Mouse (Mus musculus): Measurements from ENCODE around the gene Zwilch. TPM values are rescaled to one million over a fixed set of nuclear protein-coding genes. Genes with fewer than 3 reads are reported as not detected.
"Not testable (repeated sequence)": the region's sequence is repeated elsewhere in the genome, so short reads cannot be mapped to it uniquely, and the experiment has no call there.

Gene Zwilch
- polyA plus RNA-seq, 1 experiment from 2014 or later: 24.0 TPM

- peaks cover 5% of the 10 kb centered on the region for H3K36me3 ChIP-seq (ENCODE audit: control insufficient read depth, insufficient read depth, low read length)
- no peak overlapping the region for H3K27ac ChIP-seq (ENCODE audit: low read depth, low read length)
- no peak for DNase-seq (ENCODE audit: low spot score)
- peak overlapping the region; percentile 68 for H3K4me3 ChIP-seq (ENCODE audit: low read depth, low read length)
- no peaks in the 10 kb centered on the region for H3K4me1 ChIP-seq (ENCODE audit: control insufficient read depth, insufficient read depth, low read length)
- H3K27me3 ChIP-seq (ENCODE audit: control insufficient read depth, insufficient read depth, low read length): no peaks in the 10 kb centered on the region
- no peaks in the 10 kb centered on the region for H3K9me3 ChIP-seq (ENCODE audit: control insufficient read depth, low read length)
- H3K4me2 ChIP-seq (ENCODE audit: low read depth): peak overlapping the region; percentile 89
- peak overlapping the region; percentile 97 for H3K9ac ChIP-seq (ENCODE audit: low read length)
- ATAC-seq (ENCODE audit: insufficient read depth, low FRiP score, low TSS enrichment): no peak
Observed at GRCm38 (mm10) chr9:64174341-64174740, 1.4 kb upstream of the Zwilch start.

- Histone ChIP-seq H3K9me3 (ENCODE audit: control insufficient read depth, low read length) (no peaks in the 10 kb centered on the region), H3K27me3 (ENCODE audit: control insufficient read depth, insufficient read depth, low read length) (no peaks in the 10 kb centered on the region), H3K4me1 (ENCODE audit: control insufficient read depth, insufficient read depth, low read length) (no peaks in the 10 kb centered on the region), H3K27ac (ENCODE audit: low read depth, low read length) (no peak overlapping the region), H3K4me3 (ENCODE audit: low read depth, low read length) (peak overlapping the region; percentile 68), H3K36me3 (ENCODE audit: control insufficient read depth, insufficient read depth, low read length) (peaks cover 5% of the 10 kb centered on the region), H3K9ac (ENCODE audit: low read length) (peak overlapping the region; percentile 97), H3K4me2 (ENCODE audit: low read depth) (peak overlapping the region; percentile 89)
- WGBS: under 1% methylated on average over 16 of the region's 16 CpGs
- DNase-seq (ENCODE audit: low spot score): no peak
- ATAC-seq (ENCODE audit: insufficient read depth, low FRiP score, low TSS enrichment): no peak
Observed at GRCm38 (mm10) chr9:64173666-64174220, 839 bp upstream of the Zwilch start.

- WGBS: 3% methylated on average over 18 of the region's 18 CpGs
- peak overlapping the region; percentile 61 for H3K27ac ChIP-seq (ENCODE audit: low read depth, low read length)
- H3K4me3 ChIP-seq (ENCODE audit: low read depth, low read length): peak overlapping the region; percentile 68
- DNase-seq (ENCODE audit: low spot score): no peak
- peak overlapping the region; percentile 46 for H3K4me2 ChIP-seq (ENCODE audit: low read depth)
- ATAC-seq (ENCODE audit: insufficient read depth, low FRiP score, low TSS enrichment): no peak
- H3K9ac ChIP-seq (ENCODE audit: low read length): peak overlapping the region; percentile 97
- H3K4me1 ChIP-seq (ENCODE audit: control insufficient read depth, insufficient read depth, low read length): no peaks in the 10 kb centered on the region
- H3K27me3 ChIP-seq (ENCODE audit: control insufficient read depth, insufficient read depth, low read length): no peaks in the 10 kb centered on the region
- no peaks in the 10 kb centered on the region for H3K9me3 ChIP-seq (ENCODE audit: control insufficient read depth, low read length)
- peaks cover 3% of the 10 kb centered on the region for H3K36me3 ChIP-seq (ENCODE audit: control insufficient read depth, insufficient read depth, low read length)
Observed at GRCm38 (mm10) chr9:64172145-64172815, 624 bp downstream of the Zwilch start.

GRCm38 (mm10) chr9:64169967-64170366, 2.9 kb downstream of the Zwilch start:
- H3K4me3 ChIP-seq (ENCODE audit: low read depth, low read length); H3K4me2 ChIP-seq (ENCODE audit: low read depth); DNase-seq (ENCODE audit: low spot score); H3K4me1 ChIP-seq (ENCODE audit: control insufficient read depth, insufficient read depth, low read length); H3K36me3 ChIP-seq (ENCODE audit: control insufficient read depth, insufficient read depth, low read length); H3K27ac ChIP-seq (ENCODE audit: low read depth, low read length); H3K9me3 ChIP-seq (ENCODE audit: control insufficient read depth, low read length); H3K27me3 ChIP-seq (ENCODE audit: control insufficient read depth, insufficient read depth, low read length); H3K9ac ChIP-seq (ENCODE audit: low read length); ATAC-seq (ENCODE audit: insufficient read depth, low FRiP score, low TSS enrichment): not testable (repeated sequence)
- 96% methylated on average over 3 of the region's 3 CpGs for WGBS

- DNase-seq (ENCODE audit: low spot score) (no peak), ATAC-seq (ENCODE audit: insufficient read depth, low FRiP score, low TSS enrichment) (no peak)
- no peak overlapping the region for H3K4me2 ChIP-seq (ENCODE audit: low read depth)
- H3K9ac ChIP-seq (ENCODE audit: low read length): no peak overlapping the region
- 89% methylated on average over 5 of the region's 5 CpGs for WGBS
- no peaks in the 10 kb centered on the region for H3K4me1 ChIP-seq (ENCODE audit: control insufficient read depth, insufficient read depth, low read length)
- peaks cover 8% of the 10 kb centered on the region for H3K36me3 ChIP-seq (ENCODE audit: control insufficient read depth, insufficient read depth, low read length)
- H3K9me3 ChIP-seq (ENCODE audit: control insufficient read depth, low read length): no peaks in the 10 kb centered on the region
- no peaks in the 10 kb centered on the region for H3K27me3 ChIP-seq (ENCODE audit: control insufficient read depth, insufficient read depth, low read length)
- no peak overlapping the region for H3K27ac ChIP-seq (ENCODE audit: low read depth, low read length)
- H3K4me3 ChIP-seq (ENCODE audit: low read depth, low read length): no peak overlapping the region
Observed at GRCm38 (mm10) chr9:64160471-64160870, 12.4 kb downstream of the Zwilch start.

GRCm38 (mm10) chr9:64156641-64157040, 16.3 kb downstream of the Zwilch start:
- no peak overlapping the region for H3K9ac ChIP-seq (ENCODE audit: low read length)
- H3K4me1 ChIP-seq (ENCODE audit: control insufficient read depth, insufficient read depth, low read length): no peaks in the 10 kb centered on the region
- no peak for ATAC-seq (ENCODE audit: insufficient read depth, low FRiP score, low TSS enrichment)
- peaks cover 8% of the 10 kb centered on the region for H3K36me3 ChIP-seq (ENCODE audit: control insufficient read depth, insufficient read depth, low read length)
- no peak for DNase-seq (ENCODE audit: low spot score)
- H3K4me3 ChIP-seq (ENCODE audit: low read depth, low read length): no peak overlapping the region
- no peak overlapping the region for H3K27ac ChIP-seq (ENCODE audit: low read depth, low read length)
- no peaks in the 10 kb centered on the region for H3K9me3 ChIP-seq (ENCODE audit: control insufficient read depth, low read length)
- 93% methylated on average over 1 of the region's 1 CpGs for WGBS
- H3K27me3 ChIP-seq (ENCODE audit: control insufficient read depth, insufficient read depth, low read length): no peaks in the 10 kb centered on the region
- no peak overlapping the region for H3K4me2 ChIP-seq (ENCODE audit: low read depth)

- ATAC-seq (ENCODE audit: insufficient read depth, low FRiP score, low TSS enrichment): no peak
- H3K36me3 ChIP-seq (ENCODE audit: control insufficient read depth, insufficient read depth, low read length): no peaks in the 10 kb centered on the region; the same call in none of the 2 replicates
- no peak overlapping the region for H3K27ac ChIP-seq (ENCODE audit: low read depth, low read length)
- H3K27me3 ChIP-seq (ENCODE audit: control insufficient read depth, insufficient read depth, low read length): no peaks in the 10 kb centered on the region
- no peak for DNase-seq (ENCODE audit: low spot score)
- H3K9ac ChIP-seq (ENCODE audit: low read length): no peak overlapping the region
- no peaks in the 10 kb centered on the region for H3K4me1 ChIP-seq (ENCODE audit: control insufficient read depth, insufficient read depth, low read length)
- H3K4me3 ChIP-seq (ENCODE audit: low read depth, low read length): no peak overlapping the region
- WGBS: 92% methylated on average over 9 of the region's 9 CpGs
- H3K4me2 ChIP-seq (ENCODE audit: low read depth): no peak overlapping the region
- H3K9me3 ChIP-seq (ENCODE audit: control insufficient read depth, low read length): no peaks in the 10 kb centered on the region
Observed at GRCm38 (mm10) chr9:64139879-64140278, 33.0 kb downstream of the Zwilch start.

- H3K4me1 ChIP-seq (ENCODE audit: control insufficient read depth, insufficient read depth, low read length); H3K27me3 ChIP-seq (ENCODE audit: control insufficient read depth, insufficient read depth, low read length); H3K9ac ChIP-seq (ENCODE audit: low read length); H3K9me3 ChIP-seq (ENCODE audit: control insufficient read depth, low read length); H3K4me2 ChIP-seq (ENCODE audit: low read depth); H3K4me3 ChIP-seq (ENCODE audit: low read depth, low read length); H3K27ac ChIP-seq (ENCODE audit: low read depth, low read length); H3K36me3 ChIP-seq (ENCODE audit: control insufficient read depth, insufficient read depth, low read length); ATAC-seq (ENCODE audit: insufficient read depth, low FRiP score, low TSS enrichment): not testable (repeated sequence)
- WGBS: 14% methylated on average over 6 of the region's 6 CpGs
- DNase-seq (ENCODE audit: low spot score): peak; percentile 44
Observed at GRCm38 (mm10) chr9:64138896-64139295, 34.0 kb downstream of the Zwilch start.

- Histone ChIP-seq H3K27ac (ENCODE audit: low read depth, low read length) (no peak overlapping the region), H3K4me3 (ENCODE audit: low read depth, low read length) (no peak overlapping the region), H3K4me1 (ENCODE audit: control insufficient read depth, insufficient read depth, low read length) (no peaks in the 10 kb centered on the region), H3K27me3 (ENCODE audit: control insufficient read depth, insufficient read depth, low read length) (no peaks in the 10 kb centered on the region), H3K36me3 (ENCODE audit: control insufficient read depth, insufficient read depth, low read length) (no peaks in the 10 kb centered on the region; the same call in 1 of the 2 replicates), H3K9me3 (ENCODE audit: control insufficient read depth, low read length) (no peaks in the 10 kb centered on the region), H3K9ac (ENCODE audit: low read length) (no peak overlapping the region), H3K4me2 (ENCODE audit: low read depth) (no peak overlapping the region)
- no peak for ATAC-seq (ENCODE audit: insufficient read depth, low FRiP score, low TSS enrichment)
- no peak for DNase-seq (ENCODE audit: low spot score)
- WGBS: 86% methylated on average over 6 of the region's 6 CpGs
Observed at GRCm38 (mm10) chr9:64131623-64132022, 41.3 kb downstream of the Zwilch start.
